Mouse (Mus musculus): ENCODE measurements around the gene Tbx1.

DNA sequence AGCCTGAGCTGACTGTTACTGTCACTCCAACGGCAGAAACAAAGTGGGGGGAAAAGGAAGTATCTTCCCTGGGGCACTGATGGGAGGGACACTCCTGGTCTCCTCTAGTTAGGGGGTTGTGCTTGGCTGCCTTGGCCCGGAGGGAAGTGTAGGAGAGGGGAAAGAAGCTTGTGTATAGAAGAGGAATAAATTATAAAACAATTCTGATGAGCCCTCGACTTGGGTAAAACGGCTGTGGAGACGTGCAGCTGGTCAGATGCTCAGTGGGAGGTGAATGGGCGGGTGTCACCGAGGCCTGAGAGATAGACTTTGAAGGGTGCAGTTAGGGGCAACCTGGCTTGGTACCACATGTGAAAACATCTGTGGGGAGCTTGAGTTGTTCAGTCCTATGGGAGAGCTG is 40.7 kb upstream of the Tbx1 start:
- no peak for TF ChIP-seq CTCF (IDR thresholded peaks at IDR 0.05)
- no peak for TF ChIP-seq EP300 (IDR thresholded peaks at IDR 0.05)

Data from lung, postnatal 0 days (tissue).